Comparison of ENCODE assay signal across 13 mouse cellular contexts in genomic region chr11:61025594-61025993, GRCm38 (mm10). TPM values are rescaled to one million over a fixed set of nuclear protein-coding genes. Genes with fewer than 3 reads are reported as not detected.
DNase-seq lines count a peak whose midpoint lies in the region; ATAC-seq lines count a peak whose summit lies in the region.
"Had no signal": no experiment of that assay in that cellular context is flagged by ENCODE, and none has a peak within 500 bp of the region (broad histone marks: within the 10 kb centered on the region; RNA-seq: fewer than 3 reads in every experiment).

No protein-coding gene starts in this region.

- H3K27ac ChIP-seq in hindbrain, embryonic 10.5 days = peak overlapping the region; percentile 35; the same call in 1 of the 2 replicates
- no peak overlapping the region for H3K27ac ChIP-seq in hindbrain, embryonic 11.5 days (ENCODE audit: low read depth, low read length)
- peak overlapping the region; percentile 75 to 91 for H3K27ac ChIP-seq in heart, embryonic 14.5 days (replicated peaks in 1 of 2; ENCODE audit: control insufficient read depth in 1 of 2, insufficient read depth in 1 of 2, low read depth in 2 of 2, low read length in 2 of 2)
- H3K27ac ChIP-seq in hindbrain, embryonic 16.5 days (ENCODE audit: low read depth, low read length) = no peak overlapping the region
- H3K27ac ChIP-seq: limb, embryonic 15.5 days had no signal

- no peaks in the 10 kb centered on the region for H3K36me3 ChIP-seq in hindbrain, embryonic 10.5 days
- H3K36me3 ChIP-seq in hindbrain, embryonic 11.5 days (ENCODE audit: control insufficient read depth, insufficient read depth, low read length) = no peaks in the 10 kb centered on the region
- no peaks in the 10 kb centered on the region for H3K36me3 ChIP-seq in heart, embryonic 14.5 days (ENCODE audit: control insufficient read depth, insufficient read depth, low read length)
- no peaks in the 10 kb centered on the region for H3K36me3 ChIP-seq in hindbrain, embryonic 16.5 days (ENCODE audit: control insufficient read depth, insufficient read depth, low read length)
- H3K36me3 ChIP-seq: limb, embryonic 15.5 days had no signal

- H3K4me3 ChIP-seq in hindbrain, embryonic 10.5 days = no peak overlapping the region
- no peak overlapping the region for H3K4me3 ChIP-seq in hindbrain, embryonic 11.5 days (ENCODE audit: low read depth, low read length)
- no peak overlapping the region for H3K4me3 ChIP-seq in heart, embryonic 14.5 days (ENCODE audit: control insufficient read depth in 1 of 2, insufficient read depth in 1 of 2, low read depth in 1 of 2, low read length in 2 of 2)
- no peak overlapping the region for H3K4me3 ChIP-seq in hindbrain, embryonic 16.5 days (ENCODE audit: low read length)
- H3K4me3 ChIP-seq: limb, embryonic 15.5 days; megakaryocyte, embryonic 14.5 days had no signal

- no peak for DNase-seq in hindbrain, embryonic 10.5 days (ENCODE audit: low spot score)
- no peak for DNase-seq in hindbrain, embryonic 11.5 days (ENCODE audit: low spot score)
- peak; percentile 52 to 72 for DNase-seq in heart, adult 18-20 months
- no peak for DNase-seq in lung, postnatal 25 days (ENCODE audit: low spot score)
- DNase-seq in ovary, postnatal 10 days (ENCODE audit: low spot score) = no peak
- DNase-seq: kidney, postnatal 25 days; lung, adult 2 months had no signal

- H3K4me1 ChIP-seq in hindbrain, embryonic 10.5 days (replicated peaks) = peaks cover 58% of the 10 kb centered on the region
- peaks cover 6% of the 10 kb centered on the region for H3K4me1 ChIP-seq in hindbrain, embryonic 11.5 days (replicated peaks; ENCODE audit: control insufficient read depth, insufficient read depth, low read length)
- peaks cover 40 to 53% of the 10 kb centered on the region in 2 experiments for H3K4me1 ChIP-seq in heart, embryonic 14.5 days (ENCODE audit: control insufficient read depth in 2 of 2, insufficient read depth in 2 of 2, low read length in 2 of 2)
- peaks cover 37% of the 10 kb centered on the region for H3K4me1 ChIP-seq in hindbrain, embryonic 16.5 days (ENCODE audit: control insufficient read depth, insufficient read depth, low read depth, low read length)

- no peak overlapping the region for H3K4me2 ChIP-seq in hindbrain, embryonic 11.5 days (replicated peaks; ENCODE audit: low read depth, low read length)
- H3K4me2 ChIP-seq in heart, embryonic 14.5 days (ENCODE audit: low read length) = peak overlapping the region; percentile 48
- H3K4me2 ChIP-seq in hindbrain, embryonic 16.5 days (ENCODE audit: low read length) = no peak overlapping the region
- H3K4me2 ChIP-seq: limb, embryonic 15.5 days had no signal

- ATAC-seq in hindbrain, embryonic 11.5 days (ENCODE audit: low FRiP score) = no peak
- 0 out of 2 replicates have a peak, but pooled peaks have one; percentile 20 for ATAC-seq in heart, embryonic 14.5 days (ENCODE audit: insufficient number of reproducible peaks, insufficient read depth, low FRiP score, low read depth)
- ATAC-seq in hindbrain, embryonic 16.5 days = no peak
- no peak for ATAC-seq in erythroblast, adult 5-6 weeks (replicated peaks; ENCODE audit: low FRiP score, poor library complexity, severe bottlenecking)
- ATAC-seq: CD4-positive, CD25-positive, alpha-beta regulatory T cell, adult 4 months had no signal

- WGBS in hindbrain, embryonic 10.5 days = 76% methylated on average over 7 of the region's 7 CpGs
- 83% methylated on average over 7 of the region's 7 CpGs for WGBS in hindbrain, embryonic 11.5 days
- WGBS in heart, embryonic 14.5 days = 25% methylated on average over 7 of the region's 7 CpGs
- WGBS in hindbrain, embryonic 16.5 days = 61% methylated on average over 7 of the region's 7 CpGs

- H3K27me3 ChIP-seq in hindbrain, embryonic 10.5 days (ENCODE audit: insufficient read depth, poor library complexity, severe bottlenecking) = peaks cover 62% of the 10 kb centered on the region
- peaks cover 43% of the 10 kb centered on the region for H3K27me3 ChIP-seq in hindbrain, embryonic 11.5 days (ENCODE audit: control insufficient read depth, insufficient read depth, low read length)
- H3K27me3 ChIP-seq in heart, embryonic 14.5 days (ENCODE audit: control insufficient read depth, insufficient read depth, low read length) = peaks cover 42% of the 10 kb centered on the region
- H3K27me3 ChIP-seq in hindbrain, embryonic 16.5 days (replicated peaks; ENCODE audit: control insufficient read depth, insufficient read depth, low read length) = peaks cover 20% of the 10 kb centered on the region

- no peaks in the 10 kb centered on the region for H3K9me3 ChIP-seq in hindbrain, embryonic 10.5 days
- no peaks in the 10 kb centered on the region for H3K9me3 ChIP-seq in hindbrain, embryonic 11.5 days (ENCODE audit: control insufficient read depth, low read length)
- H3K9me3 ChIP-seq in heart, embryonic 14.5 days (ENCODE audit: control insufficient read depth, low read length) = no peaks in the 10 kb centered on the region
- H3K9me3 ChIP-seq in hindbrain, embryonic 16.5 days (ENCODE audit: control insufficient read depth, low read length) = no peaks in the 10 kb centered on the region
- H3K9me3 ChIP-seq: limb, embryonic 15.5 days; megakaryocyte, embryonic 14.5 days had no signal

- no peak overlapping the region for H3K9ac ChIP-seq in hindbrain, embryonic 11.5 days (ENCODE audit: low read depth, low read length)
- H3K9ac ChIP-seq in heart, embryonic 14.5 days (ENCODE audit: low read length) = peak overlapping the region; percentile 18
- H3K9ac ChIP-seq in hindbrain, embryonic 16.5 days (ENCODE audit: low read depth, low read length) = peak overlapping the region; percentile 25; the same call in 1 of the 2 replicates
- H3K9ac ChIP-seq: limb, embryonic 15.5 days had no signal

RNA-seq across cellular contexts. Expression of gene Kcnj12, which starts 3.2 kb away (rescaled TPM):
- 2.9 and 3.7 TPM in 2 replicates for polyA plus RNA-seq in hindbrain, embryonic 10.5 days (2016; fragmentation: Nextera tagmentation; extraction: Ambion mirVana)
- 1.7 and 3.3 TPM in 2 replicates for polyA plus RNA-seq in hindbrain, embryonic 11.5 days (2014; fragmentation: Nextera tagmentation; extraction: Ambion mirVana)
- total RNA-seq in heart, adult 18-20 months (2021) = 10 to 100 TPM; 22.1 to 23.4 TPM
- polyA plus RNA-seq in heart, embryonic 14.5 days (2014; fragmentation: Nextera tagmentation; extraction: Ambion mirVana) = 5.4 and 5.8 TPM in 2 replicates
- 4.2 and 4.3 TPM in 2 replicates for polyA plus RNA-seq in hindbrain, embryonic 16.5 days (2015; fragmentation: Nextera tagmentation; extraction: Ambion mirVana)
- total RNA-seq in erythroblast, adult 5-6 weeks (2015; ENCODE audit: low replicate concordance) = not detected in 2 replicates
- total RNA-seq in erythroblast, adult 5-6 weeks (2017; ENCODE audit: low replicate concordance) = not detected in 2 replicates
- polyA plus RNA-seq: CD4-positive, CD25-positive, alpha-beta regulatory T cell, adult 4 months had no signal

Comparison
In these comparisons a context has a peak if more than half of its experiments do, and no peak if none do; other contexts are left out.
1. H3K27ac ChIP-seq: peak in hindbrain, embryonic 10.5 days (single experiment) and heart, embryonic 14.5 days (2 of 2); none in hindbrain, embryonic 11.5 days (single experiment) and hindbrain, embryonic 16.5 days (single experiment).
2. DNase-seq: peak in heart, adult 18-20 months (2 of 2); none in hindbrain, embryonic 10.5 days (single experiment), hindbrain, embryonic 11.5 days (single experiment), lung, postnatal 25 days (single experiment) and ovary, postnatal 10 days (single experiment).